ENCODE assay signal across 14 mouse cellular contexts in genomic region chr19:59450561-59451135, GRCm38 (mm10). TPM values are rescaled to one million over a fixed set of nuclear protein-coding genes. Genes with fewer than 3 reads are reported as not detected.
A peak's percentile ranks its signal among the peaks of the same experiment; 100 is the strongest.
DNase-seq lines count a peak whose midpoint lies in the region; ATAC-seq and TF ChIP-seq lines count a peak whose summit lies in the region.
"Had no signal": no experiment of that assay in that cellular context is flagged by ENCODE, and none has a peak within 500 bp of the region (broad histone marks: within the 10 kb centered on the region; RNA-seq: fewer than 3 reads in every experiment).

No protein-coding gene starts in this region.

- H3K27me3 ChIP-seq in kidney, embryonic 16.5 days (ENCODE audit: insufficient read depth, low read length) = peaks cover 71% of the 10 kb centered on the region
- peaks cover 26% of the 10 kb centered on the region for H3K27me3 ChIP-seq in forebrain, embryonic 11.5 days (ENCODE audit: control insufficient read depth, insufficient read depth, low read length)
- peaks cover 69% of the 10 kb centered on the region for H3K27me3 ChIP-seq in limb, embryonic 14.5 days (ENCODE audit: control insufficient read depth, insufficient read depth, low read length)
- H3K27me3 ChIP-seq: CH12.LX had no signal

- H3K4me2 ChIP-seq in kidney, embryonic 16.5 days (replicated peaks; ENCODE audit: low read depth, low read length) = peak overlapping the region; percentile 44
- peak overlapping the region; percentile 65 for H3K4me2 ChIP-seq in forebrain, embryonic 11.5 days (ENCODE audit: low read depth, low read length, severe bottlenecking)
- peak overlapping the region; percentile 41 for H3K4me2 ChIP-seq in limb, embryonic 14.5 days (replicated peaks; ENCODE audit: low read depth, low read length, severe bottlenecking)

- no peak for DNase-seq in kidney, postnatal 10 days
- DNase-seq in forebrain, embryonic 11.5 days (ENCODE audit: low spot score) = no peak
- no peak for DNase-seq in limb, embryonic 14.5 days (ENCODE audit: low spot score)
- peak; percentile 26 for DNase-seq in retina, embryonic 14.5 days (ENCODE audit: low spot score)
- no peak for DNase-seq in thymus, postnatal 25 days
- no peak for DNase-seq in right cerebral cortex, adult 18-20 months
- DNase-seq: adrenal gland, adult 8-10 months; heart, adult 18-20 months; kidney, postnatal 14 days had no signal

- no peaks in the 10 kb centered on the region for H3K36me3 ChIP-seq in kidney, embryonic 16.5 days (ENCODE audit: insufficient read depth, low read length)
- no peaks in the 10 kb centered on the region for H3K36me3 ChIP-seq in forebrain, embryonic 11.5 days (ENCODE audit: control insufficient read depth, insufficient read depth, low read length)
- no peaks in the 10 kb centered on the region for H3K36me3 ChIP-seq in limb, embryonic 14.5 days (ENCODE audit: control insufficient read depth, insufficient read depth, low read length)
- H3K36me3 ChIP-seq: hindbrain, embryonic 13.5 days had no signal

- H3K4me1 ChIP-seq in kidney, embryonic 16.5 days (ENCODE audit: insufficient read depth, low read length) = peaks cover 20% of the 10 kb centered on the region; the same call in 1 of the 2 replicates
- peaks cover 14% of the 10 kb centered on the region for H3K4me1 ChIP-seq in forebrain, embryonic 11.5 days (replicated peaks; ENCODE audit: control insufficient read depth, insufficient read depth, low read length)
- H3K4me1 ChIP-seq in limb, embryonic 14.5 days (ENCODE audit: control insufficient read depth, insufficient read depth, low read length) = peaks cover 4% of the 10 kb centered on the region; the same call in 1 of the 2 replicates

- H3K4me3 ChIP-seq in kidney, embryonic 16.5 days (ENCODE audit: low read length) = peak overlapping the region; percentile 27; the same call in 1 of the 2 replicates
- H3K4me3 ChIP-seq in forebrain, embryonic 11.5 days (ENCODE audit: low read depth, low read length) = peak overlapping the region; percentile 29; the same call in 1 of the 2 replicates
- peak overlapping the region; percentile 21; the same call in 1 of the 2 replicates for H3K4me3 ChIP-seq in limb, embryonic 14.5 days (replicated peaks; ENCODE audit: low read length)
- H3K4me3 ChIP-seq: hindbrain, embryonic 13.5 days had no signal

- no peak for TF ChIP-seq POLR2A in limb, embryonic 14.5 days (IDR thresholded peaks at IDR 0.05; ENCODE audit: borderline replicate concordance, extremely low read depth, insufficient read depth, insufficient read length)

- no peaks in the 10 kb centered on the region for H3K9me3 ChIP-seq in kidney, embryonic 16.5 days (ENCODE audit: low read length)
- no peaks in the 10 kb centered on the region for H3K9me3 ChIP-seq in forebrain, embryonic 11.5 days (ENCODE audit: control insufficient read depth, low read length)
- no peaks in the 10 kb centered on the region for H3K9me3 ChIP-seq in limb, embryonic 14.5 days (ENCODE audit: control insufficient read depth, low read length)
- H3K9me3 ChIP-seq: hindbrain, embryonic 13.5 days had no signal

- no peak for ATAC-seq in kidney, embryonic 16.5 days (ENCODE audit: low FRiP score, low TSS enrichment)
- no peak for ATAC-seq in forebrain, embryonic 11.5 days (replicated peaks; ENCODE audit: low FRiP score)
- ATAC-seq in limb, embryonic 14.5 days (ENCODE audit: low FRiP score, low read depth) = no peak

- 12% methylated on average over 14 of the region's 14 CpGs for WGBS in kidney, embryonic 16.5 days
- 8% methylated on average over 14 of the region's 14 CpGs for WGBS in forebrain, embryonic 11.5 days
- 13% methylated on average over 14 of the region's 14 CpGs for WGBS in limb, embryonic 14.5 days

- no peak overlapping the region for H3K27ac ChIP-seq in kidney, embryonic 16.5 days (ENCODE audit: low read length)
- H3K27ac ChIP-seq in forebrain, embryonic 11.5 days (ENCODE audit: low read depth, low read length) = no peak overlapping the region
- H3K27ac ChIP-seq in limb, embryonic 14.5 days (replicated peaks; ENCODE audit: low read depth, low read length) = no peak overlapping the region
- H3K27ac ChIP-seq: hindbrain, embryonic 13.5 days; left cerebral cortex, adult 2 months had no signal

- no peak overlapping the region for H3K9ac ChIP-seq in kidney, embryonic 16.5 days (replicated peaks; ENCODE audit: low read length)
- H3K9ac ChIP-seq in forebrain, embryonic 11.5 days (ENCODE audit: low read length) = peak overlapping the region; percentile 61
- H3K9ac ChIP-seq in limb, embryonic 14.5 days (ENCODE audit: low read depth, low read length, severe bottlenecking) = no peak overlapping the region
- H3K9ac ChIP-seq: hindbrain, embryonic 13.5 days had no signal

RNA-seq across cellular contexts. Expression of gene Emx2, which starts 7.5 kb away (rescaled TPM):
- 29.7 and 38.1 TPM in 2 replicates for polyA plus RNA-seq in kidney, embryonic 16.5 days (2015; fragmentation: Nextera tagmentation; extraction: Ambion mirVana)
- polyA plus RNA-seq in forebrain, embryonic 11.5 days (2014; fragmentation: Nextera tagmentation; extraction: Ambion mirVana) = 75.6 and 78.9 TPM in 2 replicates
- 17.3 and 20.5 TPM in 2 replicates for polyA plus RNA-seq in limb, embryonic 14.5 days (2012; rRNA removed)
- 13.1 and 16.1 TPM in 2 replicates for polyA plus RNA-seq in limb, embryonic 14.5 days (2014; fragmentation: Nextera tagmentation; extraction: Ambion mirVana)
- polyA plus RNA-seq: liver, embryonic 16.5 days had no signal
